Mouse (Mus musculus) subcutaneous adipose tissue, adult 2 months (tissue): ENCODE measurements around the gene 1810055G02Rik. TPM values are rescaled to one million over a fixed set of nuclear protein-coding genes. Genes with fewer than 3 reads are reported as not detected.

Experiments
- polyA plus RNA-seq: library from polyadenylated mRNA; depleted of rRNA; stranded (reverse); fragments of >200 nt; gene quantifications from 2 replicates; pipeline ENCODE4 v1.2.3, GENCODE M21; 2012; ENCODE audit warnings: low replicate concordance; rRNA removed

Gene 1810055G02Rik
- polyA plus RNA-seq = 49.9 and 71.9 TPM in 2 replicates

DNA sequence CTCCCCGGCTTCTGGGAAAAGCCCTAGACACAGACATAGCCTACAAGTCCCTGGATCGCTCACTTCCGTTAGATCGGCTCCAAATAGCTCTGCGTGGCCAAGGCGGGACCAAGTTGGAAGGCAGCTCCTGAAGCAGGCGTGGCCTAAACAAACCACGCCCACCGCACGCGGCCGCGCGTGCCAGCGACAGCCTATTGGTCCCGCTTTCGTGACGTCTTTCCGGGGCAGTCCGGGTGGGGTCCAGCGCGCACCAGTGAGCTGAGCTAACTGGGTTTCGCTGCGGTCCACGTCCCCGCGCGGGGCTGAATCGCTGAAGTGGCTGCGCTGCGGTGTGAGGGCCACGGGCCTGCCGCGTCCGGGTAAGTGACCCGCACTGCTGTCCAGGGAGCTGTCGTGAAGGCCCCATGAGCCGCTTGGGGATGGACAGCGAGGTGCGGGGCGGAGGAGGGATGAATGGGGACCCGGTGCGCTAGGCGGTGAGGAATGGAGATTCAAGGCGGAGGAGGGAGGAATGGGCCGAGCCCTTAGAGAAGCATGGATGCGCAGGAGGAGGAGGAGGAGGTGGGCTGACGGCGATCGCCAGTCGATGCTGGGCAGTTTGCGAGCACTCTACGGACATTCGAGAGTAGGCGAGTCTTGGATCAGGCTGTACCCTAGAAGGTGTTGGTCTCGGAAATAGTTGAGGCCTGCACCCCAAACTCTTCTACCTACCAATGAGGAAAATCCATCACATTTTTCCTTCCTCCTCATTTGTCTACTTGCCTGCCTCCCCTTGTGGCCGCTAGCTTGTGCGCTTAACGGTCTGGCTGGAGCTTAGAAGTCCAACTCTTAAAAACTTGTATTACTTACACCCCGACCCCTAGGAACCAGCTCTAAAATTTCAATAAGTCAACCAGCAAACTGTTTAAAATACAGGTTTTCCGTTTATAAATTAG lies at the start of gene 1810055G02Rik:
Gene 1810055G02Rik, plus strand, starts transcription at position 216 of the 935 bp plus-strand sequence.

DNA sequence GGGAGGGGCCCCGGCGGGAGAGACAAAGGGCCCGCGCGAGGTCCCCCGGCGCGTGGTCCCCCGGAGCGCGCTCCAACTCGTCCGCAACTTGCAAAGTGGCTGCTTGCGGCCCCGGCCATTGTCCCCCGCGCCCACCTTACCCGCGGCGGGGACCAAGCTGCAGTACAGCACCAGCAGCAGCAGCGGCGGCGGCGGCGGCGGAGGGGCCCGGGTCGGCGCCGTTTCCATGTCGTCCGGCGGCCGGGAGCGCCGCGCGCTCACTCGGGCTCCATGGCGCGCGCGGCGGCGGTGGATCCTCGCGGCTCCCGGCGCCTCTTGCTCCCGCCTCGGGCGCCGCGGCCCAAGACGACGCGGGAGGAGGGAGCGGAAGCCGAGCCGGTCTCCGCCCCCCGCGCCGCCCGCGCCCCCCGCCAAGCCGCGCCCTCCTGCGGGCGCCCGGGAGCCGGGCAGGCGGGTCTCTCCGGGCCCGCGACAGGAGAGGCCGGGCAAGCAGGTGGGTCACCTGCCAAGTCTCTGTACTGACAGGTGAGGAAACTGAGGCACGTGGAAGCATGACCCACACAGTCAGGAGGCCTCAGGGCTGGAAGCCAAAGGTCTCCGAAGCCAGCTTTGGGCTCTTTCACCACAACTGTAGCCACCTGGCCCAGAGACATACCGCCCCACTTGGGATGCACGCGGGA lies 21.7 kb upstream of the 1810055G02Rik start, which contains the start of gene Lrp5:
Gene Lrp5, minus strand, starts transcription at position 350 of the 680 bp plus-strand sequence.

DNA sequence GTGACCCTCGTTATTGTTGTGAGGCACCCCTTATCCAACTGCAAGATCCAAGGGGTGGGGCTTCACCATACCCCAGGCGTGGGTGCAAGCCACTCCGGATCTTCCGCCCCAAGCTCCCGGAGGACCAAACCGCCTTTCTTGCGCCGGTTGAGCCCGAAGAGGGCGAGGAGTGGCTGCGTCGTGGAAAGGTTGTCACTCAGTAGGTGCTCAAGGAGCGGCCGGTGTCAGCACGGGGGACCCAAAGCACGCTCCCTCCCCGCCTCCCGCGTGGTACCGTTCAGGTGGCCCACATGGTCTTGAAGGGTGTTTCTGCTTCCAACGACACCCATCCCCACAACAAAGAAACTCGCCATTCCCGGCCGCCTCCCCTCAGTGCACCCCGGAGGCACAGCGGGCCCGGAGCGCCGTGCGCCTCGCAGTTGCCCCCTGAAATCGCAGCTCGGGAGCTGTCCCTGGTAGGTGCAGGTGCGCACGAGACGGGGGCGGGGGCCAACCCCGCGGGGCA lies 59.2 kb downstream of the 1810055G02Rik start, which contains the start of gene Kmt5b:
Gene Kmt5b, plus strand, starts transcription at position 146 of the 505 bp plus-strand sequence.

Other genes starting within 250 kb of the 1810055G02Rik start
- gene Ppp6r3, start 132.5 kb upstream of the 1810055G02Rik start, polyA plus RNA-seq = 38.6 and 68.7 TPM in 2 replicates
- gene Lrp5, start 21.7 kb upstream of the 1810055G02Rik start, polyA plus RNA-seq = 36.8 and 59.1 TPM in 2 replicates
- 16.4 and 22.3 TPM in 2 replicates for gene Kmt5b, start 59.1 kb downstream of the 1810055G02Rik start, polyA plus RNA-seq
- gene Chka, start 143.5 kb downstream of the 1810055G02Rik start, polyA plus RNA-seq = 12.1 and 35.7 TPM in 2 replicates
- gene Tcirg1, start 198.8 kb downstream of the 1810055G02Rik start, polyA plus RNA-seq = 152 and 212 TPM in 2 replicates
- 277 and 311 TPM in 2 replicates for gene Ndufs8, start 204.5 kb downstream of the 1810055G02Rik start, polyA plus RNA-seq
- 11.6 and 18.9 TPM in 2 replicates for gene Aldh3b1, start 221.5 kb downstream of the 1810055G02Rik start, polyA plus RNA-seq
- 165 and 222 TPM in 2 replicates for gene Unc93b1, start 226.9 kb downstream of the 1810055G02Rik start, polyA plus RNA-seq